Mouse (Mus musculus): Measurements from ENCODE around the gene En2.

DNA sequence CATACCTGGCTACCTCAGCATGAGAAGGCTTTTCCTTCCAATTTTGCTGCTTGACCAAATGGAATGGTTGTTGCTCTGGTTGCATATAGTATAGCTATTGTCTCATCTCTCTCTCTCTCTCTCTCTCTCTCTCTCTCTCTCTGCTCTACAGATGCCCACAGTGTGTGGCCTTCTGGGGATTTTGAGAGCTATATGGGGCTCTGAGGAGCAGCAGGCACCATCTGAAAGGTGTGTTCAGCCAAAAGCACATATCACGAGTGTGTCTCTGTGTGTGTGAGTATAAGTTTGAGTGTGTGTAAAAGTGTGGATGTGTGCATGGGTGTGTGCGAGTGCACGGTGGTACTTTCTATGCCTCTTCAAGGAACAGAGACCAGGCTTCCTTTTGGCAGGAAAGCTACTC, 45.9 kb upstream of the En2 start:
- TF ChIP-seq CTCF (IDR thresholded peaks at IDR 0.05; ENCODE audit: control insufficient read depth, insufficient read depth, insufficient replicate concordance, low read depth, low read length) (no peak), POLR2A (IDR thresholded peaks at IDR 0.05; ENCODE audit: control insufficient read depth, low read depth, low read length) (no peak)

All from testis, adult 2 months (tissue).